Mouse (Mus musculus): ENCODE results near the gene Msmb. TPM values are rescaled to one million over a fixed set of nuclear protein-coding genes. Genes with fewer than 3 reads are reported as not detected.

Gene Msmb
- total and polyA plus RNA-seq, 3 experiments, result not detected

DNA sequence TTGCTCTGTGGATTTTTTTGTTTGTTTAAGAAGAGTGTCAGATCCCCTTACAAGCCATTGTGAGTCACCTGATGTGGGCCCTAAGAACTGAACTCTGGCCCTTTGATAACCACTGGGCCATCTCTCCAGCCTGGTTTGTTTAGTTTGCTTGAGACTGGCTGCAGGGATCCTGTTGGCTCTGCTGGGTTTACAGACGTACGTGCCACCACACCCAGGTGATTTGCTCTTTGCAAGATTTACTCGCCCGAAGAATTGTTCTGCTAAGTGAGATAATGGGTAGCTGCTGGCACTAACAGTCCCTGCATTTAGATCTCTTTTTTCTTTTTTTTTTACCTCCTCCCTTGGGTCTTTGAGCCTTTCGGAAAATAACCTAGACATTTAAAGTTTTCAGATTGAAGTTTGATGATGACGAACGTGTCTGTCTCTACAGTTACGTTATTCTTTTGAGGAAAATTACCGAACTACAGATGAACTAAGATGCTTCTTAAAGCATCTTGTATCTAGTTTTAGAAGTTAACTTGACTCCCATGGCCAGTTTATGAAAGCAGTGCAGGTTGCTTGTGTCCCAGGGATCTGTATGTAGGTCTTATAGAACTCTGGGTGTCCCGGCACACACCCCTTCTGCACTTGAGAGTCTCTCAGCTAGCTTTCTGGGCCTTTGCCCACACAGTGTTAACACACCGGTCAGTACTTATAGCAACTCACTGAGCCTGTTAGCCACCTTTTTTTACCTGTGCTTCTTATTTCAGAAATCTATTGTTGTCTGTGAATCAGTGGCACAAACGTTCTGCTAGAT lies 19.5 kb downstream of the Msmb start:
- Histone ChIP-seq H3K27me3 (ENCODE audit: control insufficient read depth in 1 of 2, insufficient read depth in 2 of 2, low read length in 2 of 2) (no peaks in the 10 kb centered on the region), H3K9ac (ENCODE audit: control insufficient read depth, low read depth, low read length, poor library complexity, severe bottlenecking) (peak overlapping the region; percentile 84), H3K27ac (ENCODE audit: control insufficient read depth, low read depth, low read length) (no peak overlapping the region), H3K9me3 (replicated peaks; ENCODE audit: insufficient read depth, low read length) (no peaks in the 10 kb centered on the region), H3K36me3 (ENCODE audit: control insufficient read depth in 1 of 2, insufficient read depth in 2 of 2, low read length in 2 of 2) (peaks cover 0 to 44% of the 10 kb centered on the region in 2 experiments; a peak in 2 of 4 replicates), H3K4me1 (ENCODE audit: control insufficient read depth in 1 of 2, insufficient read depth in 2 of 2, low read length in 2 of 2) (peaks cover 9 to 21% of the 10 kb centered on the region in 2 experiments), H3K4me3 (ENCODE audit: control insufficient read depth in 1 of 2, insufficient read depth in 1 of 2, low read depth in 2 of 2, low read length in 2 of 2) (peak overlapping the region; percentile 69 to 93), H3K79me2 (ENCODE audit: control insufficient read depth, insufficient read depth, low read length, poor library complexity) (peaks cover 49% of the 10 kb centered on the region)
- DNase-seq (ENCODE audit: low read depth, low spot score), result peak; percentile 56
- TF ChIP-seq ZNF384 (IDR thresholded peaks at IDR 0.05; ENCODE audit: low read depth, low read length) (peak; percentile 64), USF1 (IDR thresholded peaks at IDR 0.05; ENCODE audit: low read depth, low read length) (no peak), MAFK (IDR thresholded peaks at IDR 0.05; ENCODE audit: borderline replicate concordance, low read depth, low read length) (no peak), SIN3A (IDR thresholded peaks at IDR 0.05; ENCODE audit: low read length) (peak; percentile 26), USF2 (IDR thresholded peaks at IDR 0.05; ENCODE audit: borderline replicate concordance in 1 of 2, insufficient read depth in 1 of 2, low read depth in 1 of 2, low read length in 2 of 2) (no peak), TAL1 (IDR thresholded peaks at IDR 0.05; ENCODE audit: low read length) (peak; percentile 57), EP300 (IDR thresholded peaks at IDR 0.05; ENCODE audit: low read depth in 1 of 2, low read length in 2 of 2) (0 out of 4 replicates have a peak, but pooled peaks of 1 of the 2 experiments have one; percentile 33), JUND (IDR thresholded peaks at IDR 0.05; ENCODE audit: low read depth, low read length) (no peak), MYC (IDR thresholded peaks at IDR 0.05; ENCODE audit: low read depth, low read length) (no peak), NELFE (IDR thresholded peaks at IDR 0.05; ENCODE audit: low read depth, low read length) (no peak), ZMIZ1 (IDR thresholded peaks at IDR 0.05; ENCODE audit: low read depth, low read length) (no peak)

DNA sequence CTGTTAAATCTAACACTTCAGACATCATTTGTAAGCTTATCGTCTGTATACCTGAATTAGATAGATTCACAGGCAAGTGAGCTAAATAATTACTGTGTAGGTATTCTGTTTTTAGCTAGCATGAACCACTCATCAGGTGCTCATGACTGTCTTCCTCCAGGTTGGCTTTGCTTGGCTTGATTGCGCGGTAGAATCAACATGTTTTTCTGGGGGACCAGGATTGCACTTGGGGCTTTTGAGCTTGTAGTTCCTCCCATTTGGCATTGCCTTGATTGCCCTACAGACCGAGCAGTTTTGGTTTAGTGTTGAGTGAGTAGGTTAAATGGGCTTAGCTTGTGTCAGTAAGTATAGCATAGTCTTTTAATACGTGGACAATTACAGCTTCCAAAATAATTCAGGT lies 20.4 kb downstream of the Msmb start:
- Histone ChIP-seq H3K9ac (ENCODE audit: control insufficient read depth, low read depth, low read length, poor library complexity, severe bottlenecking) (no peak overlapping the region), H3K27ac (ENCODE audit: control insufficient read depth, low read depth, low read length) (no peak overlapping the region), H3K4me3 (ENCODE audit: control insufficient read depth in 1 of 2, insufficient read depth in 1 of 2, low read depth in 2 of 2, low read length in 2 of 2) (no peak overlapping the region), H3K79me2 (ENCODE audit: control insufficient read depth, insufficient read depth, low read length, poor library complexity) (peaks cover 57% of the 10 kb centered on the region), H3K4me1 (ENCODE audit: control insufficient read depth in 1 of 2, insufficient read depth in 2 of 2, low read length in 2 of 2) (peaks cover 14 to 29% of the 10 kb centered on the region in 2 experiments), H3K9me3 (replicated peaks; ENCODE audit: insufficient read depth, low read length) (no peaks in the 10 kb centered on the region), H3K36me3 (ENCODE audit: control insufficient read depth in 1 of 2, insufficient read depth in 2 of 2, low read length in 2 of 2) (peaks cover 0 to 53% of the 10 kb centered on the region in 2 experiments; a peak in 2 of 4 replicates), H3K27me3 (ENCODE audit: control insufficient read depth in 1 of 2, insufficient read depth in 2 of 2, low read length in 2 of 2) (no peaks in the 10 kb centered on the region)
- TF ChIP-seq MYC (IDR thresholded peaks at IDR 0.05; ENCODE audit: low read depth, low read length) (no peak), USF1 (IDR thresholded peaks at IDR 0.05; ENCODE audit: low read depth, low read length) (no peak)
- DNase-seq (ENCODE audit: low read depth, low spot score), result no peak
